Mouse (Mus musculus): Measurements from ENCODE around the gene Tpx2. TPM values are rescaled to one million over a fixed set of nuclear protein-coding genes. Genes with fewer than 3 reads are reported as not detected.

The Tpx2 gene
- total and polyA plus RNA-seq, 2 experiments from 2014 or later = 11.0 to 22.5 TPM

GRCm38 (mm10) chr2:152905036-152905829 is 57.5 kb downstream of the Tpx2 start:
- H3K9ac ChIP-seq = no peak overlapping the region
- H3K27me3 ChIP-seq (ENCODE audit: insufficient read depth, low read length) = no peaks in the 10 kb centered on the region
- no peak overlapping the region for H3K27ac ChIP-seq (ENCODE audit: low read depth, low read length)
- H3K36me3 ChIP-seq (ENCODE audit: insufficient read depth) = no peaks in the 10 kb centered on the region
- WGBS = 66% methylated on average over 11 of the region's 11 CpGs
- H3K4me2 ChIP-seq (ENCODE audit: low read depth) = no peak overlapping the region
- H3K4me3 ChIP-seq (ENCODE audit: low read depth, low read length) = no peak overlapping the region
- DNase-seq (no peak), ATAC-seq (no peak)
- TF ChIP-seq CTCF (IDR thresholded peaks at IDR 0.05; ENCODE audit: low read depth) = no peak
- no peaks in the 10 kb centered on the region for H3K4me1 ChIP-seq (ENCODE audit: insufficient read depth)
- H3K9me3 ChIP-seq (ENCODE audit: low read length) = no peaks in the 10 kb centered on the region

DNA sequence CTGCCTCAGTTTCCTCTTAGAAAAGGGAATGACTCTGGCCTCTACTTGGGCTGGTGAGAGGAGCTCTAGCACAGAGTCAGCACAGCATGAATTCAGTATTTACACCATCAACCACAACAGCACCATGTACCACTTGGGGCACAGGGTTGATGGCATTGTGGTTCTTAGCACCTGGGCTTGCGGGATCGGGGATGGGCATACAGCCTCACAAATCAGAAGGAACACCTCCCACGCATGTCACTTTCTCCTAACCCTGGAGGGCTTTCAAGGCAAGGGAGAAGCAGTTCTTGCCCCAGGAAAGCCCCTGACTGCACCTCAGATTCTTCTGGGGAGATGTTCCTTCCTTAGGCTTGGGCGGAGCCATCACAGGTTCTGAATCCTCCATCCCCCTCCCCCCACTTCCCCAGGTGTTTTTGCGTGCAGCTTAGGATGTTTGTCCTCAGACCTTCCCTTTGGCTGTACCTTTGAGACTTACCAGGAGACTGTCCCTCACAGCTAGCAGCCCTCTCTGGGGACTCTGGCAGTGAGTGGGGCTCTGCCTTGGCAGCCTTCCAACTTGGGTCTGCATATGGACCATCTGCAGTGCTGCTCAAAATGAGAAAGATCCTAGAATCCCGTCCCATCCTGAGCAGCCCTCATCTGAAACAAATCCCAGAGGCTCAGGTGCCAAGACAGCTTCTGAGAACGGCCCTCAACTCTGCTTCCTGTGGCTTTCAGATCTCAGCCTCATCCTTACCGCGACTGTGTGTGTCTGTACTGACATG is 58.7 kb downstream of the Tpx2 start:
- Histone ChIP-seq H3K27me3 (ENCODE audit: insufficient read depth, low read length) (no peaks in the 10 kb centered on the region), H3K9ac (no peak overlapping the region), H3K36me3 (ENCODE audit: insufficient read depth) (no peaks in the 10 kb centered on the region), H3K4me1 (ENCODE audit: insufficient read depth) (no peaks in the 10 kb centered on the region), H3K4me2 (ENCODE audit: low read depth) (no peak overlapping the region), H3K4me3 (ENCODE audit: low read depth, low read length) (no peak overlapping the region), H3K9me3 (ENCODE audit: low read length) (no peaks in the 10 kb centered on the region), H3K27ac (ENCODE audit: low read depth, low read length) (no peak overlapping the region)
- peak; percentile 34 for DNase-seq
- 60% methylated on average over 9 of the region's 9 CpGs for WGBS
- 0 out of 2 replicates have a peak, but pooled peaks have one; percentile 35 for ATAC-seq
- no peak for TF ChIP-seq CTCF (IDR thresholded peaks at IDR 0.05; ENCODE audit: low read depth)

GRCm38 (mm10) chr2:152907114-152907943 is 59.6 kb downstream of the Tpx2 start:
- WGBS = 45% methylated on average over 14 of the region's 14 CpGs
- H3K4me3 ChIP-seq (ENCODE audit: low read depth, low read length) = no peak overlapping the region
- H3K9ac ChIP-seq = no peak overlapping the region
- no peak overlapping the region for H3K27ac ChIP-seq (ENCODE audit: low read depth, low read length)
- TF ChIP-seq CTCF (IDR thresholded peaks at IDR 0.05; ENCODE audit: low read depth) = no peak
- DNase-seq (peak; percentile 51), ATAC-seq (peak; percentile 57)
- H3K9me3 ChIP-seq (ENCODE audit: low read length) = no peaks in the 10 kb centered on the region
- H3K27me3 ChIP-seq (ENCODE audit: insufficient read depth, low read length) = no peaks in the 10 kb centered on the region; the same call in 1 of the 2 replicates
- no peak overlapping the region for H3K4me2 ChIP-seq (ENCODE audit: low read depth)
- no peaks in the 10 kb centered on the region for H3K36me3 ChIP-seq (ENCODE audit: insufficient read depth)
- no peaks in the 10 kb centered on the region for H3K4me1 ChIP-seq (ENCODE audit: insufficient read depth)

GRCm38 (mm10) chr2:152909848-152910247 is 62.1 kb downstream of the Tpx2 start:
- no peak for DNase-seq
- H3K9me3 ChIP-seq (ENCODE audit: low read length) = no peaks in the 10 kb centered on the region
- H3K4me2 ChIP-seq (ENCODE audit: low read depth) = no peak overlapping the region
- no peaks in the 10 kb centered on the region for H3K36me3 ChIP-seq (ENCODE audit: insufficient read depth)
- H3K4me3 ChIP-seq (ENCODE audit: low read depth, low read length) = no peak overlapping the region
- 84% methylated on average over 6 of the region's 6 CpGs for WGBS
- ATAC-seq = no peak
- H3K27me3 ChIP-seq (ENCODE audit: insufficient read depth, low read length) = peaks cover 6% of the 10 kb centered on the region
- no peak overlapping the region for H3K27ac ChIP-seq (ENCODE audit: low read depth, low read length)
- TF ChIP-seq CTCF (IDR thresholded peaks at IDR 0.05; ENCODE audit: low read depth) = no peak
- H3K4me1 ChIP-seq (ENCODE audit: insufficient read depth) = no peaks in the 10 kb centered on the region
- no peak overlapping the region for H3K9ac ChIP-seq

GRCm38 (mm10) chr2:152911031-152911430 is 63.3 kb downstream of the Tpx2 start, which contains the start of gene Mylk2:
Gene Mylk2, plus strand, starts transcription at chr2:152911352.
- ATAC-seq (no peak), DNase-seq (no peak)
- H3K4me3 ChIP-seq (ENCODE audit: low read depth, low read length) = no peak within 1 kb of the TSS
- no peak within 1 kb of the TSS for H3K4me2 ChIP-seq (ENCODE audit: low read depth)
- no peaks in the 10 kb centered on the region for H3K4me1 ChIP-seq (ENCODE audit: insufficient read depth)
- no peak within 1 kb of the TSS for H3K9ac ChIP-seq
- no peaks in the 10 kb centered on the region for H3K36me3 ChIP-seq (ENCODE audit: insufficient read depth)
- TF ChIP-seq CTCF (IDR thresholded peaks at IDR 0.05; ENCODE audit: low read depth) = no peak
- no peaks in the 10 kb centered on the region for H3K9me3 ChIP-seq (ENCODE audit: low read length)
- no peak within 1 kb of the TSS for H3K27ac ChIP-seq (ENCODE audit: low read depth, low read length)
- H3K27me3 ChIP-seq (ENCODE audit: insufficient read depth, low read length) = peaks cover 6% of the 10 kb centered on the region
- WGBS = 19% methylated on average over 12 of the region's 12 CpGs

- Histone ChIP-seq H3K36me3 (ENCODE audit: insufficient read depth) (no peaks in the 10 kb centered on the region), H3K9me3 (ENCODE audit: low read length) (no peaks in the 10 kb centered on the region), H3K4me1 (ENCODE audit: insufficient read depth) (no peaks in the 10 kb centered on the region), H3K9ac (no peak overlapping the region), H3K27ac (ENCODE audit: low read depth, low read length) (no peak overlapping the region), H3K4me2 (ENCODE audit: low read depth) (no peak overlapping the region), H3K4me3 (ENCODE audit: low read depth, low read length) (no peak overlapping the region), H3K27me3 (ENCODE audit: insufficient read depth, low read length) (peaks cover 6% of the 10 kb centered on the region)
- DNase-seq (no peak), ATAC-seq (no peak)
- no peak for TF ChIP-seq CTCF (IDR thresholded peaks at IDR 0.05; ENCODE audit: low read depth)
- WGBS = 27% methylated on average over 6 of the region's 6 CpGs
Observed at GRCm38 (mm10) chr2:152911432-152911831, 63.7 kb downstream of the Tpx2 start.

Measured in forebrain, postnatal 0 days (tissue).